ENCODE assay signal across 28 mouse cellular contexts in genomic region chr19:16538416-16538815, GRCm38 (mm10).
DNase-seq lines count a peak whose midpoint lies in the region; ATAC-seq lines count a peak whose summit lies in the region.
"Had no signal": no experiment of that assay in that cellular context is flagged by ENCODE, and none has a peak within 500 bp of the region (broad histone marks: within the 10 kb centered on the region; RNA-seq: fewer than 3 reads in every experiment).

No protein-coding gene starts in this region.

- no peaks in the 10 kb centered on the region for H3K36me3 ChIP-seq in kidney, embryonic 15.5 days
- H3K36me3 ChIP-seq in kidney, embryonic 16.5 days (ENCODE audit: insufficient read depth, low read length): no peaks in the 10 kb centered on the region
- H3K36me3 ChIP-seq: embryonic facial prominence, embryonic 10.5 days; embryonic facial prominence, embryonic 13.5 days; forebrain, embryonic 12.5 days; forebrain, embryonic 15.5 days; heart, embryonic 10.5 days; heart, embryonic 13.5 days had no signal

- H3K9ac ChIP-seq in kidney, embryonic 15.5 days: no peak overlapping the region
- no peak overlapping the region for H3K9ac ChIP-seq in kidney, embryonic 16.5 days (replicated peaks; ENCODE audit: low read length)
- H3K9ac ChIP-seq: embryonic facial prominence, embryonic 13.5 days; forebrain, embryonic 12.5 days; forebrain, embryonic 15.5 days; heart, embryonic 13.5 days; hindbrain, embryonic 14.5 days had no signal

- no peak overlapping the region for H3K4me3 ChIP-seq in kidney, embryonic 15.5 days (replicated peaks)
- no peak overlapping the region for H3K4me3 ChIP-seq in kidney, embryonic 16.5 days (ENCODE audit: low read length)
- H3K4me3 ChIP-seq: embryonic facial prominence, embryonic 10.5 days; embryonic facial prominence, embryonic 13.5 days; erythroblast, embryonic 14.5 days; forebrain, embryonic 12.5 days; forebrain, embryonic 15.5 days; heart, adult 2 months; heart, embryonic 10.5 days; heart, embryonic 13.5 days had no signal

- H3K4me1 ChIP-seq in kidney, embryonic 15.5 days: no peaks in the 10 kb centered on the region
- no peaks in the 10 kb centered on the region for H3K4me1 ChIP-seq in kidney, embryonic 16.5 days (ENCODE audit: insufficient read depth, low read length)
- H3K4me1 ChIP-seq: forebrain, embryonic 12.5 days; forebrain, embryonic 15.5 days; heart, embryonic 13.5 days had no signal

- no peak overlapping the region for H3K4me2 ChIP-seq in kidney, embryonic 15.5 days
- H3K4me2 ChIP-seq in kidney, embryonic 16.5 days (replicated peaks; ENCODE audit: low read depth, low read length): no peak overlapping the region
- H3K4me2 ChIP-seq: embryonic facial prominence, embryonic 13.5 days; forebrain, embryonic 12.5 days; forebrain, embryonic 15.5 days; heart, embryonic 13.5 days; hindbrain, embryonic 14.5 days had no signal

- 81% methylated on average over 2 of the region's 2 CpGs for WGBS in kidney, embryonic 15.5 days
- WGBS in kidney, embryonic 16.5 days: 80% methylated on average over 2 of the region's 2 CpGs

- H3K9me3 ChIP-seq in kidney, embryonic 15.5 days (replicated peaks): no peaks in the 10 kb centered on the region
- no peaks in the 10 kb centered on the region for H3K9me3 ChIP-seq in kidney, embryonic 16.5 days (ENCODE audit: low read length)
- H3K9me3 ChIP-seq: embryonic facial prominence, embryonic 10.5 days; embryonic facial prominence, embryonic 13.5 days; forebrain, embryonic 12.5 days; forebrain, embryonic 15.5 days; heart, embryonic 10.5 days; heart, embryonic 13.5 days had no signal

- H3K27ac ChIP-seq in kidney, embryonic 15.5 days: no peak overlapping the region
- no peak overlapping the region for H3K27ac ChIP-seq in kidney, embryonic 16.5 days (ENCODE audit: low read length)
- H3K27ac ChIP-seq: embryonic facial prominence, embryonic 10.5 days; embryonic facial prominence, embryonic 13.5 days; forebrain, embryonic 12.5 days; forebrain, embryonic 15.5 days; heart, adult 2 months; heart, embryonic 10.5 days; heart, embryonic 13.5 days; hindbrain, embryonic 14.5 days had no signal

- ATAC-seq in kidney, embryonic 15.5 days (replicated peaks; ENCODE audit: low FRiP score): no peak
- no peak for ATAC-seq in kidney, embryonic 16.5 days (ENCODE audit: low FRiP score, low TSS enrichment)
- ATAC-seq: CD4-positive, CD25-positive, alpha-beta regulatory T cell, adult 4 months; forebrain, embryonic 15.5 days had no signal

- H3K27me3 ChIP-seq in kidney, embryonic 15.5 days: no peaks in the 10 kb centered on the region
- H3K27me3 ChIP-seq in kidney, embryonic 16.5 days (ENCODE audit: insufficient read depth, low read length): no peaks in the 10 kb centered on the region
- H3K27me3 ChIP-seq: embryonic facial prominence, embryonic 13.5 days; forebrain, embryonic 12.5 days; forebrain, embryonic 15.5 days; heart, embryonic 13.5 days had no signal

- DNase-seq in kidney, adult 11 months: peak; percentile 30
- peak; percentile 42 to 66 for DNase-seq in kidney, adult 8-10 months
- DNase-seq in kidney, postnatal 14 days: peak; percentile 35
- peak; percentile 52 to 66 for DNase-seq in kidney, postnatal 25 days
- DNase-seq in ovary, adult 18-20 months (ENCODE audit: low spot score): no peak
- no peak for DNase-seq in cerebellum, postnatal 10 days
- DNase-seq: adrenal gland, adult 2 months; adrenal gland, postnatal 14 days; cerebellum, adult 11 months; cerebellum, adult 2 months; cerebellum, adult 9-11 months; cerebellum, postnatal 36 days; embryo, embryonic 11 days; gastrocnemius, postnatal 36 days; heart, adult 2 months; heart, postnatal 14 days; heart, postnatal 4 days had no signal

Comparison
In these comparisons a context has a peak if more than half of its experiments do, and no peak if none do; other contexts are left out.
1. DNase-seq: peak in kidney, adult 11 months (single experiment), kidney, adult 8-10 months (2 of 2), kidney, postnatal 14 days (single experiment) and kidney, postnatal 25 days (2 of 2); none in ovary, adult 18-20 months (single experiment) and cerebellum, postnatal 10 days (0 of 2).